Mouse (Mus musculus): Measurements from ENCODE around the gene Letmd1. TPM values are rescaled to one million over a fixed set of nuclear protein-coding genes. Genes with fewer than 3 reads are reported as not detected.

Gene Letmd1
- polyA plus RNA-seq, 1 experiment: 44.4 TPM

DNA sequence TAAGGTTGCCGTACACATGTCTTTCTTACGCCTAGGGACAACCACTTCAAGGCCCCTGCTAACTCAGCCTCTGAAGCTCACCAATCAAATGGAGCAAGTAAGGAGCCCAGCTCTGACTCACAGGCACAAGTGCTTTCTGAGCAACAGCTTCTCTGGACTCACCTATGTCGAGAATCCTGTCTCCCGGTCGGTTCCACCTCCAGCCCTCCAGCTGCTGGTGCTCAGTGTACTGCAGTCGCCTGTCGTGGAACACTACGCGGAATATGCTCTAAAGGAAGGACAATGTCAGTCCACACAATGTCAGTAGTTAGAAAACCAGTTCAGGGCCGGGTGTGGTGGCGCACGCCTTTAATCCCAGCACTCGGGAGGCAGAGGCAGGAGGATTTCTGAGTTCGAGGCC lies 56.6 kb downstream of the Letmd1 start:
- TF ChIP-seq CTCF (IDR thresholded peaks at IDR 0.05; ENCODE audit: insufficient read depth, low read length): no peak
- no peak for TF ChIP-seq POLR2A (IDR thresholded peaks at IDR 0.05; ENCODE audit: borderline replicate concordance, extremely low read depth, low read depth, low read length)
- no peak for DNase-seq
- Histone ChIP-seq H3K4me1 (ENCODE audit: control insufficient read depth, insufficient read depth, low read length) (no peaks in the 10 kb centered on the region), H3K4me3 (replicated peaks; ENCODE audit: extremely low read depth, low read depth, low read length) (no peak overlapping the region)
- WGBS: 93% methylated on average over 14 of the region's 14 CpGs

- no peak overlapping the region for H3K4me3 ChIP-seq (replicated peaks; ENCODE audit: extremely low read depth, low read depth, low read length)
- no peak for DNase-seq
- no peaks in the 10 kb centered on the region for H3K4me1 ChIP-seq (ENCODE audit: control insufficient read depth, insufficient read depth, low read length)
- no peak for TF ChIP-seq CTCF (IDR thresholded peaks at IDR 0.05; ENCODE audit: insufficient read depth, low read length)
- TF ChIP-seq POLR2A (IDR thresholded peaks at IDR 0.05; ENCODE audit: borderline replicate concordance, extremely low read depth, low read depth, low read length): no peak
- 38% methylated on average over 5 of the region's 5 CpGs for WGBS
These were observed 59.1 kb downstream of the Letmd1 start for GRCm38 (mm10) chr15:100527900-100528299.

Other genes with a start within 250 kb of the Letmd1 start
- 40.8 and 45.7 TPM in 2 replicates for gene Atf1, start 241.2 kb upstream of the Letmd1 start, polyA plus RNA-seq (2012; rRNA removed)
- not detected in 2 replicates for gene Tmprss12, start 188.2 kb upstream of the Letmd1 start, polyA plus RNA-seq (2012; rRNA removed)
- 448 and 506 TPM in 2 replicates for gene Mettl7a1, start 164.9 kb upstream of the Letmd1 start, polyA plus RNA-seq (2012; rRNA removed)
- 0.80 and 1.1 TPM in 2 replicates for gene Mettl7a3, start 134.1 kb upstream of the Letmd1 start, polyA plus RNA-seq (2012; rRNA removed)
- 0.11 TPM in 1 of 2 replicates, not detected in the other for gene Methig1, start 115.9 kb upstream of the Letmd1 start, polyA plus RNA-seq (2012; rRNA removed)
- 0.10 TPM in 1 of 2 replicates, not detected in the other for gene Mettl7a2, start 115.8 kb upstream of the Letmd1 start, polyA plus RNA-seq (2012; rRNA removed)
- gene Higd1c, start 104.5 kb upstream of the Letmd1 start, polyA plus RNA-seq (2012; rRNA removed): not detected in 2 replicates
- gene Gm5475, start 46.9 kb upstream of the Letmd1 start, polyA plus RNA-seq (2012; rRNA removed): not detected in 2 replicates
- gene Slc11a2, start 44.0 kb upstream of the Letmd1 start, polyA plus RNA-seq (2012; rRNA removed): 35.5 and 53.2 TPM in 2 replicates
- 2.8 and 3.0 TPM in 2 replicates for gene Csrnp2, start 26.5 kb downstream of the Letmd1 start, polyA plus RNA-seq (2012; rRNA removed)
- gene Tfcp2, start 83.0 kb downstream of the Letmd1 start, polyA plus RNA-seq (2012; rRNA removed): 7.7 and 8.2 TPM in 2 replicates
- 34.8 and 40.2 TPM in 2 replicates for gene Pou6f1, start 131.0 kb downstream of the Letmd1 start, polyA plus RNA-seq (2012; rRNA removed)
- 846 and 1,111 TPM in 2 replicates for gene Dazap2, start 146.3 kb downstream of the Letmd1 start, polyA plus RNA-seq (2012; rRNA removed)
- 102 and 115 TPM in 2 replicates for gene Smagp, start 167.9 kb downstream of the Letmd1 start, polyA plus RNA-seq (2012; rRNA removed)
- gene Bin2, start 200.5 kb downstream of the Letmd1 start, polyA plus RNA-seq (2012; rRNA removed): 19.1 and 23.9 TPM in 2 replicates
- gene Cela1, start 218.9 kb downstream of the Letmd1 start, polyA plus RNA-seq (2012; rRNA removed): 4.7 and 17.3 TPM in 2 replicates

All from lung, adult 2 months (tissue).